Mouse (Mus musculus) myocyte (in vitro differentiated cells): Measurements from ENCODE around the gene Eapp. TPM values are rescaled to one million over a fixed set of nuclear protein-coding genes. Genes with fewer than 3 reads are reported as not detected.
A peak's percentile ranks its signal among the peaks of the same experiment; 100 is the strongest.

Source experiments
- H3K27me3 ChIP-seq: one replicate; pipeline ENCODE4 v1.6.1; 2011; ENCODE audit not compliant: control insufficient read depth, insufficient read depth, insufficient read length
- H3K36me3 ChIP-seq: one replicate; pipeline ENCODE4 v1.6.1; 2011; ENCODE audit not compliant: control insufficient read depth, insufficient read depth
- H3K4me2 ChIP-seq: one replicate; pipeline ENCODE4 v1.6.1; 2011; ENCODE audit warnings: low read depth, control low read depth
- H3K4me3 ChIP-seq: one replicate; pipeline ENCODE4 v1.5.1; 2011; ENCODE audit warnings: mild to moderate bottlenecking, control low read depth, moderate library complexity
- H3K79me2 ChIP-seq: one replicate; pipeline ENCODE4 v1.6.1; 2011; ENCODE audit not compliant: control insufficient read depth, insufficient read depth
- H3ac ChIP-seq: one replicate; pipeline ENCODE4 v1.6.1; 2011; ENCODE audit not compliant: control insufficient read depth, insufficient read length
- CEBPB ChIP-seq: IDR thresholded peaks from 2 replicates; pipeline ENCODE4 v1.6.1; 2011; ENCODE audit warnings: mild to moderate bottlenecking, moderate library complexity; ENCODE audit not compliant: poor library complexity, insufficient read depth, severe bottlenecking
- E2F4 ChIP-seq: IDR thresholded peaks from one replicate; pipeline ENCODE4 v1.6.1; 2011; ENCODE audit warnings: mild to moderate bottlenecking, control low read depth, moderate library complexity; ENCODE audit not compliant: insufficient read depth
- MAX ChIP-seq: IDR thresholded peaks from one replicate; pipeline ENCODE4 v1.6.1; 2011; ENCODE audit warnings: low read depth, mild to moderate bottlenecking, control low read depth
- MYOD1 ChIP-seq, 3 experiments: IDR thresholded peaks; one replicate each; pipeline ENCODE4 v1.6.1; 2011; ENCODE audit warnings: control low read depth in 2 of 3, low read depth in 2 of 3, mild to moderate bottlenecking in 2 of 3, moderate library complexity in 1 of 3; ENCODE audit not compliant: insufficient read length in 2 of 3, control insufficient read depth in 1 of 3
- MYOG ChIP-seq, 3 experiments: IDR thresholded peaks; one replicate each; pipeline ENCODE4 v1.6.1; 2011; ENCODE audit warnings: control low read depth in 2 of 3, low read depth in 2 of 3, mild to moderate bottlenecking in 2 of 3; ENCODE audit not compliant: insufficient read length in 2 of 3, control insufficient read depth in 1 of 3, insufficient read depth in 1 of 3
- POLR2A ChIP-seq: IDR thresholded peaks from one replicate; pipeline ENCODE4 v1.6.1; 2011; ENCODE audit warnings: low read depth, mild to moderate bottlenecking, control low read depth, moderate library complexity; ENCODE audit not compliant: insufficient read length
- POLR2AphosphoS2 ChIP-seq: IDR thresholded peaks from one replicate; pipeline ENCODE4 v1.6.1; 2011; ENCODE audit warnings: low read depth, control low read depth; ENCODE audit not compliant: insufficient read length
- REST ChIP-seq: IDR thresholded peaks from one replicate; pipeline ENCODE4 v1.6.1; 2011; ENCODE audit warnings: mild to moderate bottlenecking, control low read depth, moderate library complexity; ENCODE audit not compliant: insufficient read depth, insufficient read length
- SRF ChIP-seq: IDR thresholded peaks from one replicate; pipeline ENCODE4 v1.6.1; 2011; ENCODE audit warnings: low read depth; ENCODE audit not compliant: control insufficient read depth, insufficient read length
- TCF12 ChIP-seq: IDR thresholded peaks from one replicate; pipeline ENCODE4 v1.6.1; 2011; ENCODE audit warnings: mild to moderate bottlenecking, control low read depth; ENCODE audit not compliant: poor library complexity, insufficient read depth, severe bottlenecking
- TCF3 ChIP-seq: IDR thresholded peaks from one replicate; pipeline ENCODE4 v1.6.1; 2011; ENCODE audit warnings: low read depth, control low read depth; ENCODE audit not compliant: insufficient read length
- USF1 ChIP-seq: IDR thresholded peaks from one replicate; pipeline ENCODE4 v1.6.1; 2011; ENCODE audit warnings: low read depth, mild to moderate bottlenecking, control low read depth, moderate library complexity
- polyA plus RNA-seq: library from polyadenylated mRNA; unstranded; fragments of >200 nt; fragmentation: generic; extraction: Trizol; gene quantifications from one replicate; pipeline ENCODE4 v1.2.1, GENCODE M21; 2012; ENCODE audit warnings: missing spikeins

Gene Eapp
- polyA plus RNA-seq, 1 experiment: 32.8 TPM

GRCm38 (mm10) chr12:54640259-54640658 is 55.4 kb downstream of the Eapp start:
- no peaks in the 10 kb centered on the region for H3K27me3 ChIP-seq
- H3ac ChIP-seq: no peak overlapping the region
- no peak overlapping the region for H3K4me2 ChIP-seq
- H3K79me2 ChIP-seq: no peaks in the 10 kb centered on the region
- no peak overlapping the region for H3K4me3 ChIP-seq
- H3K36me3 ChIP-seq: no peaks in the 10 kb centered on the region
- TF ChIP-seq E2F4 (no peak), MYOD1 (IDR thresholded peaks at IDR 0.05; ENCODE audit: control insufficient read depth in 1 of 3, insufficient read length in 2 of 3, low read depth in 2 of 3) (peak in 1 of 3 experiments; percentile 8), MYOG (IDR thresholded peaks at IDR 0.05; ENCODE audit: control insufficient read depth in 1 of 3, insufficient read depth in 1 of 3, insufficient read length in 2 of 3, low read depth in 2 of 3) (peak in 1 of 3 experiments; percentile 58), USF1 (no peak), TCF3 (no peak)

- no peak overlapping the region for H3K4me3 ChIP-seq
- TF ChIP-seq MAX (no peak), POLR2AphosphoS2 (no peak), REST (no peak), MYOG (IDR thresholded peaks at IDR 0.05; ENCODE audit: control insufficient read depth in 1 of 3, insufficient read depth in 1 of 3, insufficient read length in 2 of 3, low read depth in 2 of 3) (no peak), SRF (no peak), TCF3 (no peak), USF1 (no peak), MYOD1 (IDR thresholded peaks at IDR 0.05; ENCODE audit: control insufficient read depth in 1 of 3, insufficient read length in 2 of 3, low read depth in 2 of 3) (no peak), TCF12 (no peak), POLR2A (no peak), CEBPB (no peak)
- no peaks in the 10 kb centered on the region for H3K36me3 ChIP-seq
- no peak overlapping the region for H3ac ChIP-seq
- no peaks in the 10 kb centered on the region for H3K27me3 ChIP-seq
- no peak overlapping the region for H3K4me2 ChIP-seq
- no peaks in the 10 kb centered on the region for H3K79me2 ChIP-seq
These were observed 58.7 kb downstream of the Eapp start for GRCm38 (mm10) chr12:54637033-54637432.

- Histone ChIP-seq H3ac (no peak overlapping the region), H3K4me2 (no peak overlapping the region), H3K79me2 (no peaks in the 10 kb centered on the region), H3K36me3 (no peaks in the 10 kb centered on the region), H3K27me3 (no peaks in the 10 kb centered on the region), H3K4me3 (no peak overlapping the region)
- TF ChIP-seq TCF3 (no peak), E2F4 (no peak), MAX (no peak), SRF (no peak), USF1 (no peak), TCF12 (no peak), POLR2AphosphoS2 (no peak), REST (no peak), CEBPB (no peak), MYOG (IDR thresholded peaks at IDR 0.05; ENCODE audit: control insufficient read depth in 1 of 3, insufficient read depth in 1 of 3, insufficient read length in 2 of 3, low read depth in 2 of 3) (no peak), MYOD1 (IDR thresholded peaks at IDR 0.05; ENCODE audit: control insufficient read depth in 1 of 3, insufficient read length in 2 of 3, low read depth in 2 of 3) (no peak), POLR2A (no peak)
These were observed 63.6 kb downstream of the Eapp start for GRCm38 (mm10) chr12:54632141-54632540.

- TF ChIP-seq POLR2AphosphoS2 (no peak), REST (no peak), POLR2A (no peak), E2F4 (no peak), USF1 (no peak), TCF3 (no peak), MYOD1 (IDR thresholded peaks at IDR 0.05; ENCODE audit: control insufficient read depth in 1 of 3, insufficient read length in 2 of 3, low read depth in 2 of 3) (no peak), SRF (no peak), CEBPB (no peak), MAX (no peak), TCF12 (no peak), MYOG (IDR thresholded peaks at IDR 0.05; ENCODE audit: control insufficient read depth in 1 of 3, insufficient read depth in 1 of 3, insufficient read length in 2 of 3, low read depth in 2 of 3) (no peak)
- H3K4me2 ChIP-seq: peak overlapping the region; percentile 72
- H3K79me2 ChIP-seq: no peaks in the 10 kb centered on the region
- H3ac ChIP-seq: no peak overlapping the region
- H3K27me3 ChIP-seq: no peaks in the 10 kb centered on the region
- no peaks in the 10 kb centered on the region for H3K36me3 ChIP-seq
- H3K4me3 ChIP-seq: no peak overlapping the region
These were observed 73.8 kb downstream of the Eapp start for GRCm38 (mm10) chr12:54621942-54622341.

Other genes starting within 250 kb of the Eapp start
- gene Sptssa, start 39.3 kb downstream of the Eapp start, polyA plus RNA-seq: 27.1 TPM
- gene Snx6, start 99.8 kb upstream of the Eapp start, polyA plus RNA-seq: 26.2 TPM
- gene Cfl2, start 167.0 kb upstream of the Eapp start, polyA plus RNA-seq: 120 TPM